Mouse (Mus musculus) bone marrow, adult 2 months (tissue): ENCODE data around the gene Ndrg4.

Experiments
- CTCF ChIP-seq: fragments of 200-500 bp; IDR thresholded peaks from 2 replicates; pipeline ENCODE4 v1.5.1; 2011; ENCODE audit warnings: low read length, control low read depth; ENCODE audit not compliant: control insufficient read depth, insufficient read depth
- POLR2A ChIP-seq: fragments of 200-500 bp; IDR thresholded peaks from 2 replicates; pipeline ENCODE4 v1.6.1; 2011; ENCODE audit warnings: low read depth, mild to moderate bottlenecking, control low read depth, low read length, borderline replicate concordance; ENCODE audit not compliant: control insufficient read depth

GRCm38 (mm10) chr8:95663599-95663949 lies 13.2 kb upstream of the Ndrg4 start:
- no peak for TF ChIP-seq POLR2A
- TF ChIP-seq CTCF = no peak
